Mouse (Mus musculus) cortical plate, adult 2 months (tissue): ENCODE data around the gene Entpd3. TPM values are rescaled to one million over a fixed set of nuclear protein-coding genes. Genes with fewer than 3 reads are reported as not detected.

Experiments
- H3K27ac ChIP-seq: fragments of 200-500 bp; 2 replicates; pipeline ENCODE4 v1.5.1; 2012; ENCODE audit warnings: low read length, control low read depth, inconsistent platforms; ENCODE audit not compliant: insufficient read depth
- H3K4me1 ChIP-seq: fragments of 200-500 bp; 2 replicates; pipeline ENCODE4 v1.6.1; 2011; ENCODE audit warnings: low read length; ENCODE audit not compliant: control insufficient read depth, insufficient read depth
- H3K4me3 ChIP-seq: fragments of 200-500 bp; 2 replicates; pipeline ENCODE4 v1.5.1; 2011; ENCODE audit warnings: mild to moderate bottlenecking, low read length, control low read depth; ENCODE audit not compliant: insufficient read depth
- CTCF ChIP-seq: fragments of 200-500 bp; IDR thresholded peaks from 2 replicates; pipeline ENCODE4 v1.5.1; 2011; ENCODE audit warnings: mild to moderate bottlenecking, control low read depth, low read length; ENCODE audit not compliant: insufficient read depth; ENCODE audit errors: extremely low read depth
- POLR2A ChIP-seq: fragments of 200-500 bp; IDR thresholded peaks from 2 replicates; pipeline ENCODE4 v1.6.1; 2011; ENCODE audit warnings: mild to moderate bottlenecking, low read length, control low read depth; ENCODE audit not compliant: insufficient read depth; ENCODE audit errors: extremely low read depth
- polyA plus RNA-seq: library from polyadenylated mRNA; depleted of rRNA; stranded (reverse); fragments of >200 nt; gene quantifications from 2 replicates; pipeline ENCODE4 v1.2.3, GENCODE M21; 2012; rRNA removed

Entpd3 gene
- polyA plus RNA-seq, 1 experiment, result 8.0 TPM

GRCm38 (mm10) chr9:120614059-120614458 is 74.4 kb downstream of the Entpd3 start:
- TF ChIP-seq POLR2A (no peak), CTCF (no peak)
- H3K4me3 ChIP-seq, result no peak overlapping the region
- H3K27ac ChIP-seq, result no peak overlapping the region
- peaks cover 1% of the 10 kb centered on the region for H3K4me1 ChIP-seq

Other genes with a start within 250 kb of the Entpd3 start
- 47.7 and 57.5 TPM in 2 replicates for gene Myrip, start 238.3 kb upstream of the Entpd3 start, polyA plus RNA-seq
- 147 and 149 TPM in 2 replicates for gene Eif1b, start 47.6 kb upstream of the Entpd3 start, polyA plus RNA-seq
- gene Rpl14, start 31.6 kb downstream of the Entpd3 start, polyA plus RNA-seq, result 326 and 355 TPM in 2 replicates